ENCODE assay signal across 15 mouse cellular contexts in the genomic region with DNA sequence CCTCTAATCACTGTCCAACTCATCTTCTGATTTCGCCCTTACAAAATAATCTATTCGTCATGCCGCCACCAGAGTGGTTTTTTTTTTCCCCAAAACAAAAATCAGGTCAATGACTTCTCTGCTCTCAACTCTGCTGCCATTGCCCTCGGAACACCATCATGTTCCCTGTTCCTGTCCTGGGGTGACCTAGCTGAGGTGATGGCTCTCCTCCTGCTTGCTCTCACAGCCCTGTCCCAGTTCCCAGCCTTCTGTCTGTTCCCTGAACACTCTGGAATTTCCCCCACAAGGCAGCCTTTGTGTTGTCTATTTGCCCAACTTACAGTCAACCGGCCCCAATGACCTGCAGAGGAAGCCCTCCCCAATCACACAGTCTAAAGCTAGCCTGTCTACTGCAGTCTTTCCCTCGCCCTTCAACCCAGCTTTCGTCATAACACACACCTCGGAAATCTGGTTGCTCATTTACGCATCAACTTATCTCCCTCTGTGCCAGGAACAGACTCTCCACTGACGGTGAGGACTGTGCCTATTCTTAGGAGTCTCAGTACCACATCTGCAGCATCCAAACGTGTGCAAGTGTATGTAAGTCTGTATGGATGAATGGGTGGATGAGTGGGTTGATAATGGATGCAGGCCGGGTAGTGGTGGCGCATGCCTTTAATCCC. TPM values are rescaled to one million over a fixed set of nuclear protein-coding genes. Genes with fewer than 3 reads are reported as not detected.
"Had no signal": no experiment of that assay in that cellular context is flagged by ENCODE, and none has a peak within 500 bp of the region (broad histone marks: within the 10 kb centered on the region; RNA-seq: fewer than 3 reads in every experiment).

No protein-coding gene starts in this region.

- H3K27ac ChIP-seq: kidney, embryonic 15.5 days; limb, embryonic 13.5 days; liver, embryonic 12.5 days; midbrain, embryonic 10.5 days had no signal

- ATAC-seq: liver, embryonic 12.5 days; midbrain, embryonic 16.5 days had no signal

- H3K9me3 ChIP-seq: kidney, embryonic 15.5 days; limb, embryonic 13.5 days; liver, embryonic 12.5 days; midbrain, embryonic 10.5 days had no signal

- H3K4me1 ChIP-seq: kidney, embryonic 15.5 days; limb, embryonic 13.5 days; liver, embryonic 12.5 days had no signal

- H3K4me2 ChIP-seq: kidney, embryonic 15.5 days; limb, embryonic 13.5 days; liver, embryonic 12.5 days; lung, embryonic 14.5 days had no signal

- H3K27me3 ChIP-seq: kidney, embryonic 15.5 days; liver, embryonic 12.5 days had no signal

- H3K4me3 ChIP-seq: kidney, embryonic 15.5 days; limb, embryonic 13.5 days; liver, embryonic 12.5 days; midbrain, embryonic 10.5 days had no signal

- DNase-seq: kidney, adult 18-20 months; kidney, postnatal 14 days; left cerebral cortex, postnatal 4 days; lung, embryonic 14.5 days; lung, postnatal 10 days; lung, postnatal 4 days; right cerebral cortex, postnatal 14 days; thymus, postnatal 36 days had no signal

- H3K9ac ChIP-seq: kidney, embryonic 15.5 days; limb, embryonic 13.5 days; liver, embryonic 12.5 days; lung, embryonic 14.5 days had no signal

- H3K36me3 ChIP-seq: kidney, embryonic 15.5 days; limb, embryonic 13.5 days; liver, embryonic 12.5 days; midbrain, embryonic 10.5 days had no signal

RNA-seq across cellular contexts. Expression of a gene that starts 53.2 kb away (rescaled TPM):
- total RNA-seq: megakaryocyte, adult 5-6 weeks had no signal
- polyA plus RNA-seq: liver, embryonic 12.5 days; liver, embryonic 16.5 days; lung, embryonic 14.5 days had no signal
